Mouse (Mus musculus): ENCODE results near the gene Dnah9. TPM values are rescaled to one million over a fixed set of nuclear protein-coding genes. Genes with fewer than 3 reads are reported as not detected.

Gene Dnah9
- polyA plus RNA-seq, 1 experiment, result not detected

- Histone ChIP-seq H3K27ac (ENCODE audit: insufficient read depth, low read depth, low read length) (no peak overlapping the region), H3K4me1 (ENCODE audit: control insufficient read depth, insufficient read depth, low read length) (no peaks in the 10 kb centered on the region), H3K4me3 (ENCODE audit: insufficient read depth, low read depth, low read length) (no peak overlapping the region)
- 75% methylated on average over 10 of the region's 10 CpGs for WGBS
- TF ChIP-seq CTCF (IDR thresholded peaks at IDR 0.05; ENCODE audit: insufficient read depth, low read depth, low read length), result no peak
- no peak for TF ChIP-seq POLR2A (IDR thresholded peaks at IDR 0.05; ENCODE audit: insufficient read depth, low read depth, low read length)
These were observed 373.7 kb downstream of the Dnah9 start for GRCm38 (mm10) chr11:65794428-65795219.

DNA sequence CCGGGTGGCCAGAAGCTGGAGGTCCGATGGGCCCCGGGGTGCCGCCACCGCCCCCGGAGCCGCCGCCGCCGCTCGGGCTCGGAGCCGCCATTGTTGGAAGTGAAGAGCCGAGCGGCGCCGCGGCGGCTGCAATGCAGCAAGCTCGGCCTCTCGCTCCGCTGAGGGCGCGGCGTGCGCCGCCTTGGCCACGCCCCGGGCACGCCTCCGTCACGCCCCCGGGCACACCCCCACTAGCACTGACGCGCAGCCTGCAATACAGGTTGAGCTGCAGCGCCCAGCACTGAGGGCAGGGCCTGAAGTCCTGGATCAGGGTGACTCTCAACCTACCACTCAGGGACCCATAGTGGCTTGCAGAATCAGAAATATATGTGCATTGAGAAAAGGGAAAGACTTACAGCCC, 380.2 kb downstream of the Dnah9 start, which contains the start of gene Map2k4:
Gene Map2k4, minus strand, starts transcription at position 144 of the 400 bp plus-strand sequence.
- TF ChIP-seq CTCF (IDR thresholded peaks at IDR 0.05; ENCODE audit: insufficient read depth, low read depth, low read length), result no peak
- TF ChIP-seq POLR2A (IDR thresholded peaks at IDR 0.05; ENCODE audit: insufficient read depth, low read depth, low read length), result peak; percentile 97
- 0 out of 2 replicates have a peak within 1 kb of the TSS, but pooled peaks have one; percentile 34 for H3K27ac ChIP-seq (ENCODE audit: insufficient read depth, low read depth, low read length)
- WGBS, result 0% methylated on average over 36 of the region's 36 CpGs
- H3K4me3 ChIP-seq (ENCODE audit: insufficient read depth, low read depth, low read length), result peak within 1 kb of the TSS; percentile 92
- no peaks in the 10 kb centered on the region for H3K4me1 ChIP-seq (ENCODE audit: control insufficient read depth, insufficient read depth, low read length)

- WGBS, result 1% methylated on average over 69 of the region's 71 CpGs
- TF ChIP-seq CTCF (IDR thresholded peaks at IDR 0.05; ENCODE audit: insufficient read depth, low read depth, low read length), result no peak
- no peak for TF ChIP-seq POLR2A (IDR thresholded peaks at IDR 0.05; ENCODE audit: insufficient read depth, low read depth, low read length)
- Histone ChIP-seq H3K4me1 (ENCODE audit: control insufficient read depth, insufficient read depth, low read length) (no peaks in the 10 kb centered on the region), H3K4me3 (ENCODE audit: insufficient read depth, low read depth, low read length) (peak overlapping the region; percentile 92), H3K27ac (ENCODE audit: insufficient read depth, low read depth, low read length) (0 out of 2 replicates have a peak overlapping the region, but pooled peaks have one; percentile 34)
These were observed 380.8 kb downstream of the Dnah9 start for GRCm38 (mm10) chr11:65787421-65788151.

- no peak overlapping the region for H3K27ac ChIP-seq (ENCODE audit: insufficient read depth, low read depth, low read length)
- TF ChIP-seq CTCF (IDR thresholded peaks at IDR 0.05; ENCODE audit: insufficient read depth, low read depth, low read length) (no peak), POLR2A (IDR thresholded peaks at IDR 0.05; ENCODE audit: insufficient read depth, low read depth, low read length) (no peak)
- H3K4me3 ChIP-seq (ENCODE audit: insufficient read depth, low read depth, low read length), result no peak overlapping the region
- H3K4me1 ChIP-seq (ENCODE audit: control insufficient read depth, insufficient read depth, low read length), result no peaks in the 10 kb centered on the region
- WGBS, result 94% methylated on average over 2 of the region's 2 CpGs
These were observed 382.2 kb downstream of the Dnah9 start for GRCm38 (mm10) chr11:65786160-65786559.

DNA sequence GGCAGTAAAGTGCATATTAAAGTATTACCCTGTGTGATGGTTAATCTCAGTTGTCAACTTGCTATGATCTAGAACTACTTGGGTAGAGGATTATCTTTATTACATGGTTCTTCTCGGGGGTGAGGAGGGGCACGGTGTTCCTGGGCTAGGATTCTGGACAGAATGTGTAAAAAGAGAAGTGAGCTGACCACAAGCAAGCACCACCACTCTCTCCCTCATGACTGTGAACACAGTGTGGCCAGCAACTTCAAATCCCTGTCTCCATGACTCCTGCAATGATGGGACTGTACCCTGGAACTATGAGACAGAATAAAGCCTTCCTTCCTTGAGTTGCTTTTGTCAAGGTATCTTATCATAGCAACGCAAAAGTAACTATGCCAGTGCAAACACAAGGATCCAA, 386.8 kb downstream of the Dnah9 start:
- Histone ChIP-seq H3K4me1 (ENCODE audit: control insufficient read depth, insufficient read depth, low read length) (no peaks in the 10 kb centered on the region), H3K4me3 (ENCODE audit: insufficient read depth, low read depth, low read length) (no peak overlapping the region), H3K27ac (ENCODE audit: insufficient read depth, low read depth, low read length) (no peak overlapping the region)
- WGBS, result 94% methylated on average over 3 of the region's 3 CpGs
- TF ChIP-seq CTCF (IDR thresholded peaks at IDR 0.05; ENCODE audit: insufficient read depth, low read depth, low read length) (no peak), POLR2A (IDR thresholded peaks at IDR 0.05; ENCODE audit: insufficient read depth, low read depth, low read length) (no peak)
